Mouse (Mus musculus) ovary, postnatal 36 days (tissue): ENCODE measurements at regions not wholly inside any gene's neighbourhood (a gene's known extent, or its start where the extent isn't known, plus 50 kb on each side); places are given as distances from the start of the nearest gene placed in this dataset.

ENCODE experiments used
- DNase-seq: peaks from one replicate; pipeline ENCODE4 v3.0.0; 2022; ENCODE audit warnings: low spot score, mixed read lengths

DNA sequence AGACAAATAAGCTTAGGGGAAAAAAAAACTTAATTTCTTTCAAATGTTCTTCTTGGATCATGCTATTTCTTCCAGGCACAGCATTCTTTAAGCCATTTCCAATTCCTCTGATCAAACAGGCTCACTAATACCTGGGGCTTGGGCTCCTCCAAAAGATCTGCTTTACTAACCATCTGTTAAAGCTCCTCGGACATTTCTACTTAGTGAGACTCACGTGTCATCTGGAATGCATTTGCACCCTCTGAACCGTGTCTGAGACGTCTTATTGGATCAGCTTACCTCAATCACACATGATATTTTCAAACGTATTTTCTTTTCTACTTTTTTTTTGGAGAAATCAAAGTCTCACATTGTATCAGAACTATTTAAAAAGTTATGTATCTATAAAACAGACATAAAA, 132.4 kb downstream of the Npr3 start:
- no peak for DNase-seq

DNA sequence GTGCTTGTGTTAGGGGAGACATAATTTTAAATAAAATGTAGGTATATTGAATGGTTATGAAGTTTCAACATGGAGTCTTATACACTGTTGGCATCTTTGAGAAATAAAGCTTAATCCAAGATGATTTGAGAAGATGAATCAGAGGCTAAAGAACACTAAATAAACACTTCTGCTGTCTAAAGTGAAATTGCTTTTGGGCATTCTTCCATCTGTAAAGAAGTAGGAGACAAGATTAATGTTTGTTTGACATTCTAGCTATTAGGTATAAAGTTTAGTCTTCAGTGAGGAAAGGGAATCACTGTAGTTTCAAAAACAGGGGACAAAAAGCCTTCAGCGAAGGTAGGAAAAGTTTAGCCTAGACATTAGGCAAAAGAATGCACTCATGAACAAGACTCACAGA, 136.5 kb downstream of the Npr3 start:
- no peak for DNase-seq

DNA sequence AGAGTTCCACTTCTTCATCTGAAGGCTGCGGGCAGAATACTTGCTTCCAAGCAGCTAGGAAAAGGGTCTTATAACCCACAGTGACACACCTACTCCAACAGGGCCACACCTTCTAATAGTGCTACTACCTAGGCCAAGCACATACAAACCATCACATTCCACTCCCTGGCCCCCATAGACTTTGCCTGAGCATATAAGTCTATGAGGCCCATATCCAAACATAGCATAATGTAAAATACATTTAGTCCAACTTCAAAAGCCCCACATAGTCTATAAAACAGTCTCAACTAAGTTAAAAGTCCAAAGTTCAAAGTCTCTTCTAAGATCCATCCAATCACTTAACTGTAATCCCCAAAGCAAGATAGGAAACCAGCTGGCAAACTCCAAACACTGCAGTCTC, 149.1 kb downstream of the Npr3 start:
- no peak for DNase-seq

DNA sequence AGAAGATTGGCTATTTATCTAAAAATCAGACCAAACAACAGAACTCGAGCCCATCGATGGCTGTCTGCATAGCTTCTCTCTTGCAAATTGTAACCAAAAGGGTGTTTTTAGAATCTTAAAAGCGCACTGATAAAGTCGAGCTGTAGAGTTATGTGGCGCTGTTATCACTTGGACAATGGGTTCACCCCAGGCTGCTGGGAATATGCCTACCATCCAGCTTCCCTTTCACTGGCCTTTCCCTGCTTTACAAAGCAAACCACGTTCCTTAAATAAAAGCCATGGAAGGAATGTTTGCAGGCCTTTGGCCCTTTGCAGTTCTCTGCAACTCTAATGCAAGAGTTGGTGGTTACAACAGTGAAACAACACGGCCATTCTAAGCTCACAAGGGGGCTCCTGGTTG, 150.3 kb downstream of the Npr3 start:
- DNase-seq: no peak

DNA sequence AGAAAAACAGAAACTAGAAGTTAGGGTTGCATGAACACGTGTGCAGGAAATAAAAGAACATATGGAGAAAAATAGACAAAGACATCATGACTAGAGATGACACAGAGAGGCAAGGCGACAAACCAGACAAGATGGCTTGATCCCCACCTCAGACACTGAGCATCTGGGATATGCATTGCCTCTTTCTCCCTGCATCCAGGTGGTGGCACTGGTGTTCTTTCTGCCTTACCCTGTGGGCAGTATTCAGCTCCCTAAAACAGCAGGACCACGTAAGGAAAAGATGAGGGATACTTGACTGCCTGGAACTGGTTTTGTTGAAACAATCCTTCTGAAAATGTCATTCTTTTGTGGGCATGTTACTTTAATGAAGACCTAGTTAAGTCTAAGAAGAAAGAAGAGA, 153.9 kb downstream of the Npr3 start:
- DNase-seq: peak; percentile 45

DNA sequence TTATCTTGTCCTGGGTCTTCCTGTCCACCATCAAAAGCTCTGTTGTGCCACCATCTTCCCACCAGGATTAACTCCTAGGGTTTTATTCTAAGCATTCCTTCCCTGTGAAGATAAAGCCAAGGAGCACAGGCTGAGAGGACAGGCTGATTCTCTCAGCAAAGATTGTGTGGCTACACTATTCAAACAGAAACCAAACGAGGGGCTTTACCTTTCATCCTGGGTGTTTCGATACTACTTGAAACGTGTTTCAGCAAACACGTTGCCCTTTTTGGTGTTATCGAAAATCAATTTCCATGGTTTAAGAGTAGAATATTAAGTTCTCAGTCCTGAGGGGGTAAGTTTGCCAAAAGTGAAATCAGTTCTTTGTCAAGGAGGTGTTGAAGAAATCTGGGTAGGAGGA, 156.2 kb downstream of the Npr3 start:
- DNase-seq: no peak

DNA sequence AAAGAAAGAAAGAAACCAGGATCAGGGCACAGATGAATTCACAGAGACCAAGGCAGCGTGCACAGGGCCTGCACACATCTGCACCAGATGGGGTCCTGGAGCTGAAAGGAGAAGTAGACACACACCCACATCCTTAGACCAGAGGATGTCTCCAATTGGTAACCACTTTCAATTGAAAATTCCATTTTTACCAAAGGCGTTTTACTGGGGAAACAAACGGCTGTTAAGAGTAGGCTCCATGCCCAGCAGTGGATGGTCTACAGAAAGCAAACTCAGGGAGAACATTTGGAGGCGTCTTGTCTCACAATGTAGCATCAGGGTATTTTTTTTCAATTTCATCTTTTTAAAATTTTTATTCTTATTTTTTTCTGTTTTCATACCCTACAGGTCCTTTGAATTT, 157.6 kb downstream of the Npr3 start:
- no peak for DNase-seq

DNA sequence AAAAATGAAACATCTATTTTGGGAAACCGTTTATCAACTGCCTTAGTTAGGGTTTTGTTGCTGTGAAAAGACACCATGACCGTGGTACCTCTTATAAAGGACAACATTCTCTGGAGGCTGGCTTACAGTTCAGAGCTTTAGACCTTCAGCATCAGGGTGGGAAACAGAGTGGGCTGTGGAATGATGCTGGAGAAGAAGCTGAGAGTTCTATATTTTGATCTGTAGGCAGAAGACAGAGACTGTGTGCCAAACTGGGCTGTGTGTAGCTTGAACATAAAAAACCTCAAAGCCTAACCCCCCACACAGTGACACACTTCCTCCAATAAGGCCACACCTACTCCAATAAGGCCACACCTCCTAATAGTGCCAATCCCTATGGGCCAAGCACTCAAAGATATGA, 158.8 kb downstream of the Npr3 start:
- no peak for DNase-seq

DNA sequence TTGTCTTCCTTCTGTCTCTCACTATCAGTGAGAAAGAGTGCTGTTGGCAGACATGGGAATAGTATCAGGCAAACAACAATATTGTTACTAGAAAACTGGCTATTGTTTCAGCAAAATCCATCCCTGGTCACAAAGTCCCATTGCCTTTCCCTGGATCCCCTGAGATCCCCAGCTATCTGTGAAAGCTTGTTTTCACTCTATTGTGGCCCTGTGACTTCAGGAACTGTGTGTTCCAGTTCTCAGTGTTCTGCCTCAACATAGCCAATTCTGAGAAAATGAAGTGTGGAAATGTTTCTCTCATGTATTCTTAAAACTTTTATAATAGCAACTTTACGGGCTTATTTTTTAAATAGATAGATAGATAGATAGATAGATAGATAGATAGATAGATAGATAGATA, 160.3 kb downstream of the Npr3 start:
- no peak for DNase-seq

DNA sequence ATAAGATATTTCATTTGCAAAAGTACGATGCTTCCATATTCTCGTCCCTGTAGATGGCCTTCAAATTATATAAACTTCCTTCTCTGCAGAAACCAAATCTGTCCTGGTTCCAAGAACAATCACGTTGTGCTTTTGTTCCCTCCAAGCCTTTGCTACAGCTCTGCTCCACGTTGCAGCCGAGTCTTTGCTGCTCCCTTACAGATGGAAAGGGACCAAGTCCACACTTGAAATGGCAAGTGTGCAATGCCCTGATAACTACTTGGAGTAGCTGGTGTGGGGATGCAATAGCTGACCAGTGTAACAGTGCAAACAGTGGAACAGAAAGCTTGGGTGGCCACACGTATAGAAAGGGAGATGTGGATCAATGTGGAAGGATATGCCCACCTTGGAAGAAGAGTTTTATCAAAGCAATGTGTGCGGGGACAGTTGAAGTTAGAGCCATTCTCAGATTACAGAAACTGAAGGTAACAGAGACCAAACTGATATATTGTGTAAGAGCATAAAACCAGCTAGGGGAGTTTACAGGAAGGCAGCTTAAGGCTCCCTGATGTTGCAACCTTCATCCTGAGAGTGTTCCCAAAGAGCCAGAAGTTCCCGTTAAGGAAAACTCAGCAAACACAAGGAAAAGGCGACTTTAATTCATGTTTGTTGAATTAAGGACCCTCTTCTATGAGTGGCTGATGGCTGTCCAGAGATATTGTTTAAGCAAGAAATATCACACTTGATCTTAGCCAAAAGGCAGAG, 161.3 kb downstream of the Npr3 start:
- no peak for DNase-seq

DNA sequence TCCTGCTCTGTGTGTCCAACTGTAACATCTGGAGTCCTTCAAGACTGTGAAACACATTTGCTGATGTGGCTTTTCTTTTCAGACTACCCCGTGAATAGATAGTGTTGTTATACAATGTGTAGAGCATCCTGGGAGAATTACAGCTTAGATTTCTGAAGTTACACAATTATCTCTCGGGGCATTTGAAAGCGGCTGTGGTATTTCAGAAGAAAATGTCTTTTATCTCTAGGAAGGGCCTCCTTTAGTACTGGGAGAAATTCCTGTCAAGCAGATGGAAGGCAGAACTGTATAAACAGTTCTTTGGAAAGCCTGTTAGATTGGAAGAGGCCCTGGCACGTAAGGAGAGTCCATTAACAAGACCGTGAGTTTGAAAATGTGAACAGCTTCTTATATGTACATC, 162.2 kb downstream of the Npr3 start:
- no peak for DNase-seq

DNA sequence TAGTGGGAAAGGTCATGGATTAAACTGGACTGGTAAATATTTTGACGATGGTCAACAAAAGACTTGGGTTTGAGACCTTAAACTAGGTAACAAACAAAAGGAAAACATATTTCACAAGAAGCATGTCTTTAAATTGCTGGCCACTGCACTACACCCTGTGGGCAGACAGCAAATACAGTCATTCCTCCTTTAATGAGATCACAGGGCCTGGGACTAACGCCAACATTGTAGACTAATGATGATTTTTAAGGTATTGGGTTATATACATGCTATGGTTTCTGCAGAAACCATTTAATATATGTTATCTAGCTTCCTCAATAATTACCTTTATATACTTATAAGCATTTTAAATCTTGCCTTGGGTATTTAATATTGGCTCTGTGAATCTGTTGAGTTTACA, 162.8 kb downstream of the Npr3 start:
- DNase-seq: no peak

DNA sequence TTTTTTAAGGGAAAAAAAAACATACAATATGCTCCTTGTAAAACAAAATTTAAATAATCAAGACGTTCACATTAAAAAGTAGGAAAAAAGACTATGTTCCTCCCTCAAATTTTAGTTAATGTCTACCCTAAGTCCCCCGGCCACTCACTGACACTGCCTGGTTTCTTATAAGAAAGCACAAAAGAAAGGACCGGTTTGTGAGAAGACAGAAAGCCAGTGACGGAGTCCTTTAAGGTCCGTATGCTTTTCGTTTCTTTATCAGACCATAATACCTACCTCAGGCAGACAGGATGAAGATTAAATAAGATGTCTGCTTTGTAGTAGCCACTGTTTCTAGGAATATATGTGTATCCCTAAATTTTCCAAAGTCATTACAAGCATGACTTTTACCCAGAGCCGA, 164.3 kb downstream of the Npr3 start:
- DNase-seq: no peak

DNA sequence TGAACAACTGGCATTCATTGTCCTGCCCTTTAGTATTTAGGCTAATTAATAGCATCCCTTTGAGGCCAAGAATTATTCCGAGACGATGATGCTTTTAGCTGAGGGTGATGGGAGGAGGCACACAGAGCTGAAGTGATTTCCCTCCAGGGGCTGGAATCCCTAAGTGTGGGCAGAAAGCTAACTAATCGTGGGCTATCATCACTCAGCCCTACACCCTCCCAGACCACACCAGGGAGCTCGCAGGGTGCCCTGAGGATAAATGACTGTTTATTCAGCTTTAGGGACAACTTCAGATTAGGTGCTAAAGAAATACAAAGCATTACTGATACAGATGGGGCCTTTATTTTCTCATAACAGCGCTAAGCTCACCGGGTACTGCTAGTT, 164.7 kb downstream of the Npr3 start:
- DNase-seq: no peak

DNA sequence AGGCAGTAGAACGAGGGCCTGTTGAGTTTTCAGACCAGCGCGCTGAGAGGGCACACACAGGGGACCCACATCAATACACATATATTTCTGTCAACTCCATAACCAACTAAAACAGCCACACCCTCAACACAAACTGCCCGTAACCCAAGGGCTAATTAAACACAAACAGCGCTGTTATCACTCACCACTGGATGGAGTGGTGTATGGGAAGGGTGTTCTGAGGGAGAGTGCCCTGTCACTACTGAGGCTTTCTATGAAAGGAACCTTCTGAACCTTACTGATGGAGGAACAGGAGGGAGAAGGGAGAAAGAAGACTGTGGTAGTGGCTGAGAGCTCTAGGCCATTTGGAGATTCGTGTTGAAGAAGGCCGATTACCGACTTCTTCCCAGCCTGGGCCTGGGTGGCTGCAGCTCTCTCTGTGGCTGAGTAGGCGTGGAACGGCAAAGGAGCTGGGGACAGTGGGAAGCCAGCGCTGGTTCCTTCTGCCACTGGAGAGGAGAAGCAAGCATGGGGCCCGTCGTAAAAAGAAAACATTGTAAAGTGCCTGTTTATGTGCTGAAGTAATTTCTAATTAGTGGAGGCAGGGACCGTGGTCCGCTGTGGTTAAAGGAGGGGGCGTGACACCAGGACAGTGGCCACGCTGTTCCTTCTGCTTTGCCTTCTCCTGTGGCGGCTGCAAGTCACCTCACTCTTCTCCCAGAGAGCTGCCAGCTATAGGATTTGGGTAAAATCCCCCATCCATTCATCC, 165.3 kb downstream of the Npr3 start:
- DNase-seq: no peak

DNA sequence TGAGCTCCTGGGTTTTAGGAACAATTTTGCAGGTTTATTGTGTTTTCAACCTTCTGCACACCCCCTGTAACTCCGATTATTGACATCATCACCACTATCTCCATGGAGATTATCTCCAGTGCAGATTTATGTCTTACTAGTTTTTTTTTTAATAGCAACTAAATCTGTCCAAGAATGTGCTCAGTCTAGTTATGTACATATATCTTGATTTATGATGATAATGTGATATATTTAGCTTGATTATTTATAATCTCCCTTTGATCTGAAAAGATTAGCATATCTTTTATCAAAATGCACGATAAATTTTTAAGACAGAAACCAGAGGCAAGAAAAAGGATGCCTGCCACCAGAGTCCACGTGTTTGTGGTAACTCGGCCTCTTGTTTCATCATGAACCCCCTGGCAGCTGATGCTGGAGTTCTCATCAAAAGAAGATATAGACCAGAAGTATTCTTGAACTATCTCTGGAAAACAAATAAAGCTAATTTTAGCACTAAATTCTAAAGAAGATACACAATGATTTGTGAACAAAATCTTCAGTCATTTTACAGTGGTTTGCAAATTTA, 169.6 kb downstream of the Npr3 start:
- DNase-seq: no peak

DNA sequence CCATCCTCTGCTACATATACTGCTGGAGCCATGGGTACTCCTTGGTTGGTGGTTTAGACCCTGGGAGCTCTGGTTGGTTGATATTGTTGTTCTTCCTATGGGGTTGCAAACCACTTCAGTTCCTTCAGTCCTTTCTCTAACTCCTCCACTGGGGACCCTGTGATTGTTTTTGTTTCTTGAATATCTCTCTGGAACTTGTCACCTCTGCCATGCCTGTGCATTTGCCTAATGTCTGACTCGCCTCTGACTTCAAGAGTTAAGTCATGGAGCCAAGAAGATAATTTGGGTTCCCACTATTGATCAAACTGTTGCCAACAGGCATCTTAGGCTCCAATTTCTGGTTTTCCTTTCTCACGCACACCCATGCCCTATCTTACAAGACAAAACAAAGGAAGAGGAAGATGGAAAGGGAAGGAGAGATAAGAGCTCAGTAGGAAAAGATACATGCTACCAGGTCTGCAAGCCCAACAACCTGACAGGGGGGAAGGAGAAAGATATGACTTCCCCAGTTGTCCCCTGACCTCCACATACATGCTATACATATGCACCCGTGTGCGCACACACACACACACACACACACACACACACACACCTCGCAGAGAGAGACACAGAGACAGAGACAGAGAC, 172.3 kb downstream of the Npr3 start:
- no peak for DNase-seq

DNA sequence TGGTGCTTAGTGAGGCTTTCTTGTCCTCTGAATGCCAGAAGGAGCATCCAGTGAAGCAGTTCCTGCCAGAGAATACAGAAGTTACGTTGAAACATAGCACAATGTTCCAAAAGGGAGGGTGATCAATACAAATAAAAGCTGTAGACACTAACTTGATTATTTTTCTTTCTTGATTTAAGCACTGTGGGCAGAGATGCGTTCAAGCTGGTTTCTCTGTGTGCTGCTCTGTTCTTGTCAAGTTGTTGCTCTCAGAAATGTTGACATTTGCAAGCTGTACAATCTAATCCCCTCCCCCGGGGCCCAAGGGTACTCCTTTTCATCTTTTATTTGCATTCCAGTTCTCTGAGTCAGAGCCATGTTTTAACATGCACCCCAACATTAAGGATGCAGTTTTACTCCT, 177.7 kb downstream of the Npr3 start:
- DNase-seq: no peak

DNA sequence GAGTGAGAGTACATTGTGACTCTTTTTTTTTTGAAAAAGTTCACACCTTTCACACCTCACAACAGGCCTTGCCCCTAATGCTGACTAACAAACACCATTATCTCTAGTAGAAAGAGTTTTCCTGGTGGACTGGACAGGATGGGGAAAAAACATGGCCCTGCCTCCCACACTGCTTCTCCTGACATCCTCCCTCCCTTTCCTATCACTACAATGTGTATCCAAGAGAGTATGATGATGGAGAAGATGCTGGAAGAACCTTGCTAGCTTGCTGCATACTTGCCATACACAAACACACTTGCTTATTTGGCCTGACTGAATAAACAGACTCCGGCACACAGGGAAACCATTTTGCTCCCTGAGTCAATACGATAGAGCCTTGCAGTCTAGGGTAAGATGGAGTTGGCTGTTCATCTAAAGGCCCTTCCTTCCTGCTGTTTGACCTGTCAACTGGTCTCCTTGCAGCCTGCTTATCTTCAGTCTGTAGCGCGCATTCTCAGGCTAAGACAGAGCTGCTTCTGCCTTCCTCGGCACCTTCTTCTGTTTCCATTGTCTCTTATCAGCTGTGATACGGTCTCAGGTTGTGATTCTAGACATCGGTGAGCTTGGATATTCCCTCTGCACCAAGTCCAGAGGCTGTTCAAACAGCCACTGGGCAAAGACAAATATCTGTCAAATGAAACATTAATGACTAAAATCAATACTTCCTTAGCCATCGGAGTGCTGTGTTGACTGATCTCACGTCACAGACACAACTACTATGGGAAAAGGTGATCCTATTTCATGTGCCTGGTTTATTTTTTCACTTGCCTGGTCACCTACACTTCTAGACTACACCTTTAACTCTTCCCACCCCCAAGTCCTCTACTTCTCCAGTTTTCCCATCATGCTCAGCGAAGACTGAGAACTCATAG, 181.2 kb downstream of the Npr3 start:
- no peak for DNase-seq

DNA sequence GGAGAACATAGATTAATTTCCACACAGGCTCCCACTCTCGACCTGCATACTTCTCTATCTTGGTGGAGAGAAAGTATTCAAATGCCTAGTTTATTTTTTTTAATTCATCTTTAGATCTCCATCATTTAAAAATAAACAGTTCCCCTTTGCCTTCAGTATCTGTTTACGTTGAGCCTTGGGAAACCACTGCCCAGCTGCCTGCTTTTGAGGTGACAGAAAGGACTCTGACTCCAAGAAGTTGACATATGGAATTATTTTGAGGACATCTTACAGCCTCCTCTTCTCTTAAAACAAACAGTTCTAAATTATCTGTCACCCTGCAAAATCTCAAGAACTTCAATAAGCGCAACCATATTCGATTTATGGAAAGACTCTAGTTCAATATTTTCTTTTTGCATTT, 186.4 kb downstream of the Npr3 start:
- DNase-seq: no peak

DNA sequence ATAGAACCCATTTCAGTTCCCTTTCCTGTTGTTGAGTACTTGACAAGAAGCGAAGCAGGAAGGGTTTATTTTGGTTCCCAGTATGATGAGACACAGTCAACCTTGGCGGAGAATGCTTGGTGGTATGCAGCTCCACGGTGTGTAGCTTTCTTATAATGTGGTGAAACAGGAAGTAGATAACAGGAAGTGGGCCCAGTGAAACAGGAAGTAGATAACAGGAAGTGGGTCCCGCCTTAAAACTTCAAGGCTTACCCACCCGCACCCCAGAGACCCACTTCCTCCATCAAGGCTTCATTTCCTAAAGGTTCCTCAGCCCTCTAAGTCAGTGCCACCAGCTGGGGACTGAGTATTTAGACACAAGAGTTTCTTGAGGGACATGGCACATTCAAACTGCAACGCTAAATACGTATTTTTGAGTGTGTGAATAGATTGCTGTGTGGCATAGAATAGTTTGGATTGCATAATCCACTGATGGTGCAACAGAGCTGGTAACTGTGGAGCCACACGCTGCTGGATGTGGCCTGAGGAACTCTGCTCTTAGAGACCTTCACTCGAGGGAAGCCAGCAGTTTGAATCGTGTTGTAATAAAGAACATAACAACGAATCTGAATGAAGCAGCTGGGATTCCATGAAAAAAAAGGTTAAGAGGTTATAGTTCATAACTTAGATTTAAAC, 190.8 kb downstream of the Npr3 start:
- DNase-seq: no peak
